Comparison of ENCODE assay signal across 8 mouse cellular contexts in genomic region chr4:123111275-123111983, GRCm38 (mm10). TPM values are rescaled to one million over a fixed set of nuclear protein-coding genes. Genes with fewer than 3 reads are reported as not detected.
"Had no signal": no experiment of that assay in that cellular context is flagged by ENCODE, and none has a peak within 500 bp of the region (broad histone marks: within the 10 kb centered on the region; RNA-seq: fewer than 3 reads in every experiment).

No protein-coding gene starts in this region.

RNA-seq across cellular contexts. Expression of gene Oxct2b, which starts 4.6 kb away (rescaled TPM):
- polyA plus RNA-seq: heart, embryonic 11.5 days; heart, embryonic 15.5 days; heart, postnatal 0 days; kidney, embryonic 15.5 days; liver, adult 2 months; liver, embryonic 12.5 days; liver, embryonic 14.5 days had no signal

RNA-seq across cellular contexts. Expression of gene Bmp8b, which starts 6.5 kb away (rescaled TPM):
- polyA plus RNA-seq: heart, embryonic 11.5 days; hindbrain, embryonic 11.5 days had no signal
